Mouse (Mus musculus) G1E (cell line): ENCODE measurements around the gene 3110018I06Rik. TPM values are rescaled to one million over a fixed set of nuclear protein-coding genes. Genes with fewer than 3 reads are reported as not detected.

Experiments used
- ATAC-seq: 2 replicates; pipeline ENCODE4 v1.8.0; 2016; ENCODE audit warnings: mild to moderate bottlenecking; ENCODE audit not compliant: insufficient number of reproducible peaks, poor library complexity, low FRiP score, severe bottlenecking; ENCODE audit errors: extremely low read depth
- DNase-seq: peaks from one replicate; pipeline ENCODE4 v3.0.0; 2012; ENCODE audit warnings: low spot score
- H3K27me3 ChIP-seq: 2 replicates; pipeline ENCODE4 v1.6.1; 2012; ENCODE audit warnings: mild to moderate bottlenecking, low read length, inconsistent platforms; ENCODE audit not compliant: insufficient read depth
- H3K36me3 ChIP-seq: replicated peaks from 2 replicates; pipeline ENCODE3; 2012; ENCODE audit warnings: mild to moderate bottlenecking, inconsistent platforms
- H3K4me1 ChIP-seq: 2 replicates; pipeline ENCODE4 v1.6.1; 2012; ENCODE audit warnings: low read depth, low read length, inconsistent platforms, mixed read lengths; ENCODE audit not compliant: insufficient read depth
- H3K4me3 ChIP-seq: 2 replicates; pipeline ENCODE4 v1.5.1; 2012; ENCODE audit warnings: low read depth, mild to moderate bottlenecking, inconsistent platforms, low read length, moderate library complexity, mixed read lengths
- H3K9me3 ChIP-seq: replicated peaks from 2 replicates; pipeline ENCODE4 v1.6.1; 2012; ENCODE audit warnings: inconsistent platforms
- CTCF ChIP-seq: IDR thresholded peaks from 2 replicates; pipeline ENCODE4 v1.5.1; 2012; ENCODE audit warnings: low read depth, low read length, inconsistent platforms, mixed read lengths
- GATA1 ChIP-seq: IDR thresholded peaks from 2 replicates; pipeline ENCODE4 v1.6.1; 2012; ENCODE audit warnings: borderline replicate concordance, low read length, inconsistent platforms, mixed read lengths
- GATA2 ChIP-seq: IDR thresholded peaks from 2 replicates; pipeline ENCODE4 v1.6.1; 2012; ENCODE audit warnings: low read depth, low read length, inconsistent platforms, borderline replicate concordance
- POLR2AphosphoS5 ChIP-seq: IDR thresholded peaks from 2 replicates; pipeline ENCODE4 v1.6.1; 2012; ENCODE audit warnings: low read depth, low read length, inconsistent platforms; ENCODE audit not compliant: insufficient replicate concordance
- TAL1 ChIP-seq: conservative IDR thresholded peaks from 2 replicates; pipeline ENCODE4 v1.6.1; 2012; ENCODE audit warnings: low read depth, low read length, inconsistent platforms, mixed read lengths
- polyA plus RNA-seq: library from polyadenylated mRNA; stranded (reverse); fragments of >175 nt; gene quantifications from 2 replicates; pipeline ENCODE4 v1.2.3, GENCODE M21; 2012
- total RNA-seq, 2 experiments: library from RNA; stranded (forward) in 1 of 2; stranded (reverse) in 1 of 2; fragments of 200-1000 nt in 1 of 2; fragments of >200 nt in 1 of 2; fragmentation: Nextera tagmentation in 1 of 2; gene quantifications; 2 replicates each; pipeline ENCODE4 v1.2.3; 2014 to 2017

3110018I06Rik gene
- total RNA-seq (2014; fragmentation: Nextera tagmentation) (not detected in 2 replicates), total RNA-seq (2017) (not detected in 2 replicates), polyA plus RNA-seq (not detected in 2 replicates)

DNA sequence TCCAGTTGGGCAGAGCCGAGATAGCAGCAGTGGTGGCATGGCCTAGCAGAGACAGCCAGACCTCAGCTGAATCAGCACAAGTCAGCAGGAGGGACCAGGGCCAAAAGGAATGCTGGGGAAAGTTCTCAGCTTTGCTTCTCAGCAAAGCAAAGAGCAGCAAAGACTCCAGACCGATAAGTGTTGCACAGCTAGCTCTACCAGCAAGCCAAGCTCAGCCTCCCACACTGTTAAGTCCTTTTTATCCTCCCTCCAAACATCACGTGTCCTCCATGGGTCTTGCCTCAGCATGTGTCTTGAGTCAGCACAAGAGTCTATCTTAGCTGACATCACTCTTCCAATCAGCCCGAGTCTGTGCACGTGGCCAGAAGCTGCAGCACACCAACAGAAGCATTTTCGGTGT, at the start of gene 3110018I06Rik:
Gene 3110018I06Rik, plus strand, starts transcription at position 262 of the 400 bp plus-strand sequence.
- ATAC-seq (no peak), DNase-seq (no peak)
- no peaks in the 10 kb centered on the region for H3K36me3 ChIP-seq
- no peaks in the 10 kb centered on the region for H3K4me1 ChIP-seq
- no peak within 1 kb of the TSS for H3K4me3 ChIP-seq
- H3K27me3 ChIP-seq, result no peaks in the 10 kb centered on the region
- no peak for TF ChIP-seq GATA2
- TF ChIP-seq POLR2AphosphoS5, result no peak
- no peak for TF ChIP-seq TAL1
- TF ChIP-seq GATA1, result no peak
- no peak for TF ChIP-seq CTCF
- peaks cover 74% of the 10 kb centered on the region for H3K9me3 ChIP-seq

DNA sequence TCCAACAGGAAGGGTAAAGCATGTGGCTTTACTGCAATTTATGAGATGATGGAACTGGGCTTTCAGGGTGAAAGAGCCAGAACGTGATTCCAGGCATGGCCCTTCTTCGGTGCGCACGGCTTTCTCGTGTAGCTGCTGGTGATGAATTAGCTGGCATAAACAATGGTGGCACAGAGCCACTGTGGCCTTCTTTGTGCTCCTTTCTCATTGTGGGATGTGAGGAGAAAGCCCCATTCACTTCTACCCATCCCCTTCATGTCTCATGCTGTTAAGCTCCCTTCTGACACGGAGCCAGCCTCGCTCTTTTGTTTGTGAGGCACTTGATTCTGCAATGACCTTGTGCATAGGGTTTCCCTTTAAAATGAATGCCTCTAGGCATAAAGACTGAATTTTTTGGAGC, 43.8 kb upstream of the 3110018I06Rik start:
- H3K27me3 ChIP-seq, result no peaks in the 10 kb centered on the region
- TF ChIP-seq POLR2AphosphoS5, result no peak
- TF ChIP-seq TAL1, result no peak
- TF ChIP-seq CTCF, result no peak
- no peak for TF ChIP-seq GATA2
- no peak for TF ChIP-seq GATA1
- DNase-seq (no peak), ATAC-seq (no peak)
- H3K4me3 ChIP-seq, result no peak overlapping the region
- no peaks in the 10 kb centered on the region for H3K36me3 ChIP-seq
- H3K4me1 ChIP-seq, result no peaks in the 10 kb centered on the region
- H3K9me3 ChIP-seq, result peaks cover 61% of the 10 kb centered on the region

DNA sequence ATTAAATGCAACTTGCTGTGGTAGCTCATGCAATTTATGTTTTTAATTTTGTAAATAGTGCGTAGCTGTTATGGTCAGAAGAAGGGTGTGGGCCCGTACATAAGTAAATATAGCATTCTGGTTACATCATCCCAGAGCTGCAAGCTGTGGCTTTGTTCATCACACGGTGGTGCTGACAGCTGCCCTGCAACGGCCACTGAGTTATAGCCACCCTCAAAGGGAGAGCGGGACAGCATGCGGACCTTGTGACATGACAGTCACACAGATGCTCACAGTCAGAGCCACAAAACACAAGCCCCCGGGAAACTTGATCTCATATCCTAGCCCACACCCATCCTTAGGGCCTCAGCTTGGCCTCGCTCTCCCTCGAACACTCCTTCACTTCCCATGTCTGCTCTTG, 30.6 kb upstream of the 3110018I06Rik start:
- no peak for TF ChIP-seq TAL1
- no peak for TF ChIP-seq GATA1
- TF ChIP-seq POLR2AphosphoS5, result no peak
- peaks cover 75% of the 10 kb centered on the region for H3K9me3 ChIP-seq
- H3K27me3 ChIP-seq, result no peaks in the 10 kb centered on the region
- no peak for DNase-seq
- H3K4me1 ChIP-seq, result no peaks in the 10 kb centered on the region
- ATAC-seq, result no peak
- no peaks in the 10 kb centered on the region for H3K36me3 ChIP-seq
- H3K4me3 ChIP-seq, result no peak overlapping the region

DNA sequence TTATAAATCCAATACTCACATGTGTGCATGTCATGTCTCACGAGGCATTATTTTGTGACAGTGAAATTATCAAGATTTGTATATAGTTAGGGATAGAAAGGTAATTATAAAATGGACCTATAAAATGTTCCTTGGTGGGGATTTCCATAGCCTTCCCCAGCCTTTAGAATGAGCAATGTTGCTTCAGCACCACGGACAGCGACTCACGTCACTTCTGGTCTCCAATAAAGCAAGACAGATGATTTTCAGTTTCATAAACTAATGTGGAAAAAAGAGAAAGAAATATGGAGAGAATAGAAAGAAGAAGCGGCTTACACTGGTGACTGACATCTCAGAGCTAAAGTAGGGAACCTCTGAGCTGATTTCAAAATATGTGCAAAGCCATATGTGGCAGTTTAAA, 23.7 kb upstream of the 3110018I06Rik start:
- Histone ChIP-seq H3K4me3 (no peak overlapping the region), H3K4me1 (no peaks in the 10 kb centered on the region), H3K36me3 (no peaks in the 10 kb centered on the region), H3K27me3 (no peaks in the 10 kb centered on the region), H3K9me3 (peaks cover 66% of the 10 kb centered on the region)
- DNase-seq (no peak), ATAC-seq (no peak)
- TF ChIP-seq GATA2 (no peak), CTCF (no peak), TAL1 (no peak), GATA1 (no peak), POLR2AphosphoS5 (no peak)

DNA sequence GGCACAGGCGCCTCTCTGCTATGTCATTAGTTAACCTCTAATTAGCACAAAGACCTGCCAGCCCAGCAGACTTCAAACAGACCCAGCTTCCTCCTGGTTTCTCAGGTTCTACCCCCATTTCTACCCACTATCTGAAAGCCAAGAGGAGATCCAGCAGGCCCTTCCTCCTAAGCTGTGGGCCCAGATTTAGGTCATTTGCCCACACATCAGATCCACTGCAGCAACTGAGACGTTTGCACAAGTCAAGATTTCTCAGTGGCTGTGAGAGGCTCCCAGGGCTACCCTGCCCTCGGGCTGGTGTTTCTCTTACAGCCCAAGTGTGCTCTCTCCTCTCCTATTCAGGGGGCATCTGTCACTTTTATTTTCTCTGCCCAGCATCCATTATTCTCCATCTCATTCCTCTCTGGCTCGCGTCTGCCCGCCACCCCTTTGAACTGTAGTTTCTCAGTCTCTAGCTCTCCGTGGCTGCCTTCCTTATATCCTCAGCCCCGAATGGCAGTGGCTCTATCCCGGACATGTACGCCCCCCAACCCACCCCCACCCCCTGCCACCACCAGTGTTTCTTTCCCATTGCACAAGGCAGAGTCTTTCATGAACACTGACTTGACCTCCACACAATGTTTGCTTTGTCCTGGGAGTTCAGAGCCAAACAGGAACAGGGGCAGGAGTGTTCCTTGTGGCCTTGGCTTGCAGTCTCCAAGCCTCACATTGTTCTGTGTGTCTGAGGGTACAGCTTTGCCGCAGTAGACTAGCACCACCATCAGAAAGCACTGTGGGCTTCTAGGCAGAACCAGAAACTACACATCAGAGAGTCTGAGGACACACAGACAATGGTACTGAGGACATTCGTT, 11.8 kb upstream of the 3110018I06Rik start:
- Histone ChIP-seq H3K9me3 (peaks cover 77% of the 10 kb centered on the region), H3K36me3 (no peaks in the 10 kb centered on the region), H3K27me3 (no peaks in the 10 kb centered on the region), H3K4me3 (no peak overlapping the region), H3K4me1 (no peaks in the 10 kb centered on the region)
- DNase-seq, result no peak
- no peak for ATAC-seq
- TF ChIP-seq GATA2 (no peak), GATA1 (no peak), CTCF (no peak)

DNA sequence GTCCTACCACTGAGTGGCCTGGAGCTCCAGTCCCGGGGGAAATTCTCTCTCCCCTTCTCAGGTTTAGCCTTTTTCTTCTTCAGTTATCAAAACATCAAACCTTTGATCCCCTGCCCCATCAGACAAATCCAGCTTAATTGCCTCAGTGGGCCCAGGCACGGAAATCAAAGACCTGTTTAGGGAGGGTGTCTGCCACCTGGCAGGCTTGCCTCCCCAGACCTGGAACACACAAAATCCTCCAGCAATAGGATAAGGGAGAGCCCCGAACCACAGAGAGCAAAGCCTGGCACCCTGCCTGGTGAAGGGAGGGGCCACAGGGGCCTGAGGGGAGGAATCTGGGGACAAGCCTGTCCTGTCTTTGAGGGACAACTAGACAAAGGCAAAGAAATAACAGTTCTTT, 9.1 kb upstream of the 3110018I06Rik start:
- H3K27me3 ChIP-seq, result no peaks in the 10 kb centered on the region
- peaks cover 82% of the 10 kb centered on the region for H3K9me3 ChIP-seq
- H3K4me3 ChIP-seq, result no peak overlapping the region
- no peak for ATAC-seq
- no peaks in the 10 kb centered on the region for H3K36me3 ChIP-seq
- DNase-seq, result no peak
- no peak for TF ChIP-seq CTCF
- no peak for TF ChIP-seq GATA1
- no peak for TF ChIP-seq GATA2
- TF ChIP-seq POLR2AphosphoS5, result no peak
- TF ChIP-seq TAL1, result no peak
- no peaks in the 10 kb centered on the region for H3K4me1 ChIP-seq
